Mouse (Mus musculus) brain, embryonic 18.5 days (tissue): ENCODE data around the gene Fst.

Source experiments
- DNase-seq: peaks from one replicate; pipeline ENCODE4 v3.0.0-alpha.2; 2012; ENCODE audit warnings: low read depth, low spot score

The Fst gene

GRCm38 (mm10) chr13:114458886-114459700, at the start of gene Fst:
Gene Fst (minus strand): TSS chr13:114458951.
- DNase-seq, result no peak

- DNase-seq, result no peak
These were observed 35.1 kb upstream of the Fst start for GRCm38 (mm10) chr13:114493826-114494225.

- DNase-seq, result no peak
These were observed 29.4 kb upstream of the Fst start for GRCm38 (mm10) chr13:114488178-114488577.

GRCm38 (mm10) chr13:114478329-114478728, 19.6 kb upstream of the Fst start:
- DNase-seq, result peak; percentile 73

GRCm38 (mm10) chr13:114469945-114470344, 11.2 kb upstream of the Fst start:
- no peak for DNase-seq

GRCm38 (mm10) chr13:114466269-114466919, 7.6 kb upstream of the Fst start:
- DNase-seq, result no peak

- no peak for DNase-seq
These were observed 6.6 kb upstream of the Fst start for GRCm38 (mm10) chr13:114465387-114465786.

GRCm38 (mm10) chr13:114464824-114465223, 6.1 kb upstream of the Fst start:
- DNase-seq, result no peak

GRCm38 (mm10) chr13:114462548-114463408, 4.0 kb upstream of the Fst start:
- no peak for DNase-seq

- DNase-seq, result no peak
These were observed 1.6 kb upstream of the Fst start for GRCm38 (mm10) chr13:114460306-114460892.

- no peak for DNase-seq
These were observed 980 bp upstream of the Fst start for GRCm38 (mm10) chr13:114459701-114460160.

GRCm38 (mm10) chr13:114458291-114458885, 363 bp downstream of the Fst start:
- DNase-seq, result no peak

GRCm38 (mm10) chr13:114457567-114458120, 1.1 kb downstream of the Fst start:
- no peak for DNase-seq

GRCm38 (mm10) chr13:114456766-114457566, 1.8 kb downstream of the Fst start:
- no peak for DNase-seq

- DNase-seq, result no peak
These were observed 2.5 kb downstream of the Fst start for GRCm38 (mm10) chr13:114456224-114456623.

- DNase-seq, result no peak
These were observed 3.0 kb downstream of the Fst start for GRCm38 (mm10) chr13:114455788-114456187.

- no peak for DNase-seq
These were observed 11.5 kb downstream of the Fst start for GRCm38 (mm10) chr13:114447213-114447612.

GRCm38 (mm10) chr13:114432491-114432890, 26.3 kb downstream of the Fst start:
- DNase-seq, result no peak

GRCm38 (mm10) chr13:114425230-114425629, 33.5 kb downstream of the Fst start:
- DNase-seq, result no peak

- no peak for DNase-seq
These were observed 38.5 kb downstream of the Fst start for GRCm38 (mm10) chr13:114420235-114420634.
